Mouse (Mus musculus): ENCODE measurements around the gene Uqcc3. TPM values are rescaled to one million over a fixed set of nuclear protein-coding genes. Genes with fewer than 3 reads are reported as not detected.
A peak's percentile ranks its signal among the peaks of the same experiment; 100 is the strongest.

Uqcc3 gene
- total RNA-seq, 1 experiment: 75.3 TPM

GRCm38 (mm10) chr19:8927891-8928525 lies 47.3 kb upstream of the Uqcc3 start:
- Histone ChIP-seq H3K4me3 (ENCODE audit: insufficient read depth in 1 of 2, low read depth in 1 of 2, low read length in 2 of 2, poor library complexity in 1 of 2, severe bottlenecking in 1 of 2) (no peak overlapping the region), H3K36me3 (ENCODE audit: control insufficient read depth, insufficient read depth, low read length, poor library complexity, severe bottlenecking) (no peaks in the 10 kb centered on the region; the same call in 1 of the 2 replicates), H3K9ac (ENCODE audit: insufficient read depth, low read depth, low read length, poor library complexity, severe bottlenecking) (no peak overlapping the region), H3K4me1 (ENCODE audit: control insufficient read depth in 2 of 2, insufficient read depth in 2 of 2, low read length in 2 of 2, poor library complexity in 1 of 2) (peaks cover 0 to 8% of the 10 kb centered on the region in 2 experiments; a peak in 1 of 4 replicates), H3K9me3 (ENCODE audit: control insufficient read depth, insufficient read depth, low read depth, low read length) (no peaks in the 10 kb centered on the region), H3K27ac (ENCODE audit: insufficient read depth, low read depth, low read length, poor library complexity, severe bottlenecking) (no peak overlapping the region)
- in situ Hi-C loops (cut with MboI; ENCODE audit: low sequenced_read_pairs in 2 of 2, unreplicated experiment in 2 of 2): no loop called here
- DNase-seq (ENCODE audit: low read depth, low spot score): no peak
- no peak for TF ChIP-seq ZNF384 (IDR thresholded peaks at IDR 0.05; ENCODE audit: low read depth, low read length)
- no peak for TF ChIP-seq ZC3H11A (IDR thresholded peaks at IDR 0.05; ENCODE audit: borderline replicate concordance, low read depth, low read length)
- TF ChIP-seq MAFK (IDR thresholded peaks at IDR 0.05; ENCODE audit: insufficient read depth, low read depth, low read length): no peak
- TF ChIP-seq HCFC1 (IDR thresholded peaks at IDR 0.05; ENCODE audit: borderline replicate concordance, insufficient read depth, low read length): no peak
- no peak for TF ChIP-seq CHD2 (IDR thresholded peaks at IDR 0.05; ENCODE audit: low read depth, low read length)

DNA sequence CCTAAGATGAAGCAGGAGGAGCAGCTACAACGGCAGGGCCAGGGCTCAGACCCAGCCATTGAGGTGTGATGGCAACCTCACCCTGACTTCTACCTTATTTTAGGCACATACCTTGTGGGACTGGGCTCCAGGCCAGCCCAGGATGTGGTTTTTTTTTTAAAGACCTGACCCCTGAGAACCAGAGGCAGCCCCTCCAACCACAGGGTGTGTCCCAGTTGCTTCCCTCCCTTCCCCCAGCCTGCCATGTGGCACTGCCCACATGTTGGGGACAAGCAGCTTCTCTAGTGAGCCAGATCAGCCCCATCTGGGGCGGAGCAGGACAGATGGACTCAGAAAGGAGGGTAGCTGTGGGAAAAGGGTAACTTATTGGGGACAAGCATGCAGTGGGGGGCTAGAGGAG lies 46.0 kb upstream of the Uqcc3 start:
- in situ Hi-C loops (cut with MboI; ENCODE audit: low sequenced_read_pairs in 2 of 2, unreplicated experiment in 2 of 2): no loop called here
- H3K4me3 ChIP-seq (ENCODE audit: insufficient read depth in 1 of 2, low read depth in 1 of 2, low read length in 2 of 2, poor library complexity in 1 of 2, severe bottlenecking in 1 of 2): no peak overlapping the region
- H3K36me3 ChIP-seq (ENCODE audit: control insufficient read depth, insufficient read depth, low read length, poor library complexity, severe bottlenecking): no peaks in the 10 kb centered on the region; the same call in 1 of the 2 replicates
- TF ChIP-seq ZNF384 (IDR thresholded peaks at IDR 0.05; ENCODE audit: low read depth, low read length): no peak
- no peak for TF ChIP-seq ZC3H11A (IDR thresholded peaks at IDR 0.05; ENCODE audit: borderline replicate concordance, low read depth, low read length)
- no peak for TF ChIP-seq MAFK (IDR thresholded peaks at IDR 0.05; ENCODE audit: insufficient read depth, low read depth, low read length)
- peaks cover 0 to 8% of the 10 kb centered on the region in 2 experiments; a peak in 1 of 4 replicates for H3K4me1 ChIP-seq (ENCODE audit: control insufficient read depth in 2 of 2, insufficient read depth in 2 of 2, low read length in 2 of 2, poor library complexity in 1 of 2)
- no peaks in the 10 kb centered on the region for H3K9me3 ChIP-seq (ENCODE audit: control insufficient read depth, insufficient read depth, low read depth, low read length)
- H3K27ac ChIP-seq (ENCODE audit: insufficient read depth, low read depth, low read length, poor library complexity, severe bottlenecking): no peak overlapping the region
- no peak overlapping the region for H3K9ac ChIP-seq (ENCODE audit: insufficient read depth, low read depth, low read length, poor library complexity, severe bottlenecking)
- no peak for DNase-seq (ENCODE audit: low read depth, low spot score)

GRCm38 (mm10) chr19:8921741-8922140 lies 41.0 kb upstream of the Uqcc3 start:
- H3K4me3 ChIP-seq (ENCODE audit: insufficient read depth in 1 of 2, low read depth in 1 of 2, low read length in 2 of 2, poor library complexity in 1 of 2, severe bottlenecking in 1 of 2): no peak overlapping the region
- in situ Hi-C loops (cut with MboI; ENCODE audit: low sequenced_read_pairs in 2 of 2, unreplicated experiment in 2 of 2): loop anchor here in 1 of 2 experiments (25.0 kb wide), 1 partner anchor 1691 kb away; the partner anchor contains the start of genes Ddb1 and Tkfc
- H3K9me3 ChIP-seq (ENCODE audit: control insufficient read depth, insufficient read depth, low read depth, low read length): no peaks in the 10 kb centered on the region
- peaks cover 0 to 3% of the 10 kb centered on the region in 2 experiments; a peak in 1 of 4 replicates for H3K4me1 ChIP-seq (ENCODE audit: control insufficient read depth in 2 of 2, insufficient read depth in 2 of 2, low read length in 2 of 2, poor library complexity in 1 of 2)
- H3K27ac ChIP-seq (ENCODE audit: insufficient read depth, low read depth, low read length, poor library complexity, severe bottlenecking): no peak overlapping the region
- TF ChIP-seq HCFC1 (IDR thresholded peaks at IDR 0.05; ENCODE audit: borderline replicate concordance, insufficient read depth, low read length): no peak
- no peak for TF ChIP-seq ZC3H11A (IDR thresholded peaks at IDR 0.05; ENCODE audit: borderline replicate concordance, low read depth, low read length)
- no peak for TF ChIP-seq MAFK (IDR thresholded peaks at IDR 0.05; ENCODE audit: insufficient read depth, low read depth, low read length)
- TF ChIP-seq CHD2 (IDR thresholded peaks at IDR 0.05; ENCODE audit: low read depth, low read length): no peak
- no peak for TF ChIP-seq ZNF384 (IDR thresholded peaks at IDR 0.05; ENCODE audit: low read depth, low read length)
- H3K36me3 ChIP-seq (ENCODE audit: control insufficient read depth, insufficient read depth, low read length, poor library complexity, severe bottlenecking): no peaks in the 10 kb centered on the region
- 0 out of 2 replicates have a peak overlapping the region, but pooled peaks have one; percentile 1 for H3K9ac ChIP-seq (ENCODE audit: insufficient read depth, low read depth, low read length, poor library complexity, severe bottlenecking)
- DNase-seq (ENCODE audit: low read depth, low spot score): no peak

DNA sequence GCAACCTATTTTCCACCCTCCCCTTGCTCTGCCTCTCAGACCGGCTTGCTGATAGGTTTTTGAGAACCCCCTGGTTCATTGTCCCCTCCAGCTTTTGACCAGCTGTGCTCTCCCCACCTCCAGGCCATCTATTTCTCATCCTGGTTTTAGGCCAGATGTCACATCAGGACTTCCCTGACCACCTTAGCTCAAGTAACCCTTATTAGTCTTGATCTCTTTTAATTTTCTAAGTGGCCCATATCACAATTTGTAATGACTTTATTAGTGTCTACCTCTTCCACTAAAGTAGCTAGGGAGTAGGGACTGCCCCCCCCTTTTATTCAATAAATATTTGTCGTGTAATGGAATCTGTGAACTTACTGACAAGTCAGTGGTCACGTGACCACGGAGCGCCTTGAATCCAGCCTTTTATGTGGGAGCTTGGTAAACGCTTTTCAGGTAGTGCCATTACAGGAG lies 40.1 kb upstream of the Uqcc3 start:
- in situ Hi-C loops (cut with MboI; ENCODE audit: low sequenced_read_pairs in 2 of 2, unreplicated experiment in 2 of 2): loop anchor here in 1 of 2 experiments (25.0 kb wide), 1 partner anchor 1691 kb away; the partner anchor contains the start of genes Ddb1 and Tkfc
- DNase-seq (ENCODE audit: low read depth, low spot score): no peak

More for the DNA sequence above, 40.1 kb upstream of the Uqcc3 start:
- H3K9me3 ChIP-seq (ENCODE audit: control insufficient read depth, insufficient read depth, low read depth, low read length): no peaks in the 10 kb centered on the region
- H3K9ac ChIP-seq (ENCODE audit: insufficient read depth, low read depth, low read length, poor library complexity, severe bottlenecking): peak overlapping the region; percentile 88
- no peak for TF ChIP-seq ZNF384 (IDR thresholded peaks at IDR 0.05; ENCODE audit: low read depth, low read length)
- no peak for TF ChIP-seq MAFK (IDR thresholded peaks at IDR 0.05; ENCODE audit: insufficient read depth, low read depth, low read length)
- TF ChIP-seq CHD2 (IDR thresholded peaks at IDR 0.05; ENCODE audit: low read depth, low read length): no peak
- 0 out of 2 replicates have a peak, but pooled peaks have one; percentile 1 for TF ChIP-seq ZC3H11A (IDR thresholded peaks at IDR 0.05; ENCODE audit: borderline replicate concordance, low read depth, low read length)
- no peak for TF ChIP-seq HCFC1 (IDR thresholded peaks at IDR 0.05; ENCODE audit: borderline replicate concordance, insufficient read depth, low read length)
- H3K4me3 ChIP-seq (ENCODE audit: insufficient read depth in 1 of 2, low read depth in 1 of 2, low read length in 2 of 2, poor library complexity in 1 of 2, severe bottlenecking in 1 of 2): peak overlapping the region; percentile 94 to 96
- H3K36me3 ChIP-seq (ENCODE audit: control insufficient read depth, insufficient read depth, low read length, poor library complexity, severe bottlenecking): no peaks in the 10 kb centered on the region; the same call in 1 of the 2 replicates
- peaks cover 0 to 3% of the 10 kb centered on the region in 2 experiments; a peak in 1 of 4 replicates for H3K4me1 ChIP-seq (ENCODE audit: control insufficient read depth in 2 of 2, insufficient read depth in 2 of 2, low read length in 2 of 2, poor library complexity in 1 of 2)
- H3K27ac ChIP-seq (ENCODE audit: insufficient read depth, low read depth, low read length, poor library complexity, severe bottlenecking): peak overlapping the region; percentile 68; the same call in 1 of the 2 replicates
